Mouse (Mus musculus): Measurements from ENCODE around the gene Trit1.

DNA sequence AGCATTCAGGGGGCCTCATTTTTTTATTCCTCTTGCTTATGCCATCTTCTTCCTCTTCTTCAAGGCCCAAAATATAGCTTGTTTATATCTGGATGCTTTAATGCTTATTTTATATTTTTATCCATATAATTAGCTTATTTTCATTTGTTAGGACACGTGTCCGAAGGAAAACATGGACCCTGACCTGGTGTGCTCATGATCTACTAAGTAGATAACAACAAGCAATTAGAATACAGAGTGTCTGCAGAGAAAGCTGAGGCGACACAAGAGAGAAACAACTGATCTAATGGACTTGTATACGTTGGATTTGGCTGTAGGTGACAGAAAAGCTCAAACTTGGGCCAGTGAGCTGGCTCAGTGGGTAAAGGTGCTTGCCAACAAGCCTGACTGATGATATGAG is 39.5 kb upstream of the Trit1 start:
- no peak for TF ChIP-seq CTCF (IDR thresholded peaks at IDR 0.05; ENCODE audit: control insufficient read depth, insufficient read depth, insufficient read length)
- TF ChIP-seq USF1 (IDR thresholded peaks at IDR 0.05; ENCODE audit: low read depth), result no peak
- TF ChIP-seq MYOD1 (IDR thresholded peaks at IDR 0.05; ENCODE audit: control insufficient read depth, insufficient read length, low read depth), result no peak

Measured in C2C12 (cell line).